Mouse (Mus musculus): ENCODE results near the gene Rwdd2b.

- no peak for TF ChIP-seq CTCF (IDR thresholded peaks at IDR 0.05; ENCODE audit: borderline replicate concordance, insufficient read depth, low read length)
- TF ChIP-seq POLR2A (IDR thresholded peaks at IDR 0.05; ENCODE audit: low read depth, low read length): no peak
Measured at GRCm38 (mm10) chr16:87437096-87437495, 3.3 kb downstream of the Rwdd2b start.

All from embryonic fibroblast, embryonic 13.5 days (primary cell).